Mouse (Mus musculus) brain, embryonic 14.5 days (tissue): ENCODE results near the gene Olfr1053. TPM values are rescaled to one million over a fixed set of nuclear protein-coding genes. Genes with fewer than 3 reads are reported as not detected.
"Not testable (repeated sequence)": the region's sequence is repeated elsewhere in the genome, so short reads cannot be mapped to it uniquely, and the experiment has no call there.

Experiments
- DNase-seq: peaks from one replicate; pipeline ENCODE4 v3.0.0-alpha.2; 2011; ENCODE audit warnings: low read depth
- CTCF ChIP-seq: fragments of 200-500 bp; IDR thresholded peaks from 2 replicates; pipeline ENCODE4 v1.5.1; 2012; ENCODE audit warnings: inconsistent platforms, mild to moderate bottlenecking, moderate library complexity, borderline replicate concordance; ENCODE audit not compliant: insufficient read depth, insufficient read length; ENCODE audit errors: extremely low read depth
- POLR2A ChIP-seq: fragments of 200-500 bp; IDR thresholded peaks from 2 replicates; pipeline ENCODE4 v1.6.1; 2012; ENCODE audit warnings: mild to moderate bottlenecking, inconsistent platforms, borderline replicate concordance; ENCODE audit not compliant: poor library complexity, insufficient read depth, insufficient read length, severe bottlenecking; ENCODE audit errors: extremely low read depth
- polyA plus RNA-seq: library from polyadenylated mRNA; depleted of rRNA; stranded (reverse); fragments of >200 nt; gene quantifications from 2 replicates; pipeline ENCODE4 v1.2.3, GENCODE M21; 2012; rRNA removed

Gene Olfr1053
- polyA plus RNA-seq: not detected in 2 replicates

DNA sequence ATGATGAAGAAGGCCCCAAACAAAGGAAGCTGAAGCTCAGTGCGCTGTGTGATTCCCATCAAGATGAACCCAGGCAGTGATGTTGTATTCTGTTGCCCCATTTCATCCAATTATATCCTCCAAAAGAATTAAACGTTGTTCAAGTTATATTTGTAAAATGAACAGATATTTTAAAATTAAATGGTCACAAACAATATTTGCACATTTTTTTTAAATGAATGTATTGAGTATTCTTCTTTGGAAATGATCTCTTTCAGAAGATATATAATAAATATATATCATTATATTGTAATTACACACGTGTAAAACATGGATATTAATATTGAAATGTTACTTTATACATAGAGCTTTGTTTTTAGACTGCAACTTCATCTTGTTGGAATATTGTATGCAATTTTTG lies at the start of gene Olfr1053:
Gene Olfr1053, minus strand, starts transcription at position 101 of the 400 bp plus-strand sequence.
- DNase-seq: no peak
- TF ChIP-seq POLR2A (no peak), CTCF (no peak)

GRCm38 (mm10) chr2:86362369-86362768 lies 47.3 kb upstream of the Olfr1053 start, which contains the start of gene Olfr1056:
Olfr1056 (minus strand) TSS chr2:86362469.
- no peak for DNase-seq
- TF ChIP-seq POLR2A (no peak), CTCF (no peak)

GRCm38 (mm10) chr2:86351751-86352150 lies 36.7 kb upstream of the Olfr1053 start:
- DNase-seq: peak; percentile 32

DNA sequence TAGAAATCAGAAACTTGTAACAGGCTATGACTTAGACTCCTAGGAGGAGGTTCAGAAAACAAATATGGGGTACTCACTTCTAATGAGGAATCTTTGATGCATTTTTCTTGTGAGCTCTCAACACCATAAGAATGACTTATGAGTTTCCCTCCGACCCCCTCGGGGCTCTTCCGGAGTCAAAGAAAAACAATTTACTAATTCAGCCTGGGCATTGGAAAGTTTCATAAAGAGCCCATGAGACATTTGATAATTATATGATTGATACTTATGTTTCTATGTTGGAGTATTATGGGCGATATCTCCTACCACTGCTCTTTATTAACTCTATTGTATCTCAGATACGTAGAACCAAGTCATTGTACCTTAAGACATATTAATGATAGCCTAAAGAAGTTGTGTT lies 35.1 kb upstream of the Olfr1053 start, which contains the start of gene Olfr1055:
Gene Olfr1055, minus strand, starts transcription at position 101 of the 400 bp plus-strand sequence.
- TF ChIP-seq POLR2A: no peak
- TF ChIP-seq CTCF: no peak

GRCm38 (mm10) chr2:86335333-86335732 lies 20.2 kb upstream of the Olfr1053 start, which contains the start of gene Olfr1054:
Olfr1054 (minus strand) TSS chr2:86335433.
- no peak for TF ChIP-seq CTCF
- TF ChIP-seq POLR2A: no peak
- no peak for DNase-seq

More for the DNA sequence above, 35.1 kb upstream of the Olfr1053 start, which contains the start of gene Olfr1055:
- DNase-seq: no peak

DNA sequence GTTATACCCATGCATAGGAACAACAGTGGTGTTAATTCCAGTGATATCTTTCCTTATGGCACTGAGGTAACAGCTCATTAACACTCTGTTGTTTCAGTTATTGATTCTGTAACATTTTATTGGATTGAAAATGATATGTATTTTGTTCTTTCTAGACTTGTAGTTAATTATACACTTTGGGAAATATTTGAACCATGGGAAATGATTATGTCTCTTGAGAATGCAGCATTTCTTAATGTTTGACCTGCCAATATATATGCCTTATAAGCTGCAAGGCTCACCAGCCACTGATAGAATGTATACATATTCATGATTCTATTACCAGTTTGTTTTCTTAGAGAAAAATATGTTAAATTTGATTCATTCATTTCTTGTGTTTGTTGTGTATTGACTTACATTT lies 22.9 kb downstream of the Olfr1053 start, which contains the start of gene Olfr1052:
Gene Olfr1052, plus strand, starts transcription at position 301 of the 400 bp plus-strand sequence.
- TF ChIP-seq CTCF: no peak
- TF ChIP-seq POLR2A: no peak
- DNase-seq: no peak

- DNase-seq: not testable (repeated sequence)
Observed at GRCm38 (mm10) chr2:86278988-86279387, 36.1 kb downstream of the Olfr1053 start, which contains the start of gene Olfr1051. Olfr1051 (minus strand) TSS chr2:86279088.

Other genes with a start within 250 kb of the Olfr1053 start
- gene Olfr1036, start 241.3 kb downstream of the Olfr1053 start, polyA plus RNA-seq: not detected in 2 replicates
- not detected in 2 replicates for gene Olfr1037, start 227.9 kb downstream of the Olfr1053 start, polyA plus RNA-seq
- not detected in 2 replicates for gene Olfr1039, start 179.4 kb downstream of the Olfr1053 start, polyA plus RNA-seq
- gene Olfr1040, start 168.6 kb downstream of the Olfr1053 start, polyA plus RNA-seq: not detected in 2 replicates
- not detected in 2 replicates for gene Olfr1042, start 153.4 kb downstream of the Olfr1053 start, polyA plus RNA-seq
- not detected in 2 replicates for gene Olfr1043, start 147.8 kb downstream of the Olfr1053 start, polyA plus RNA-seq
- not detected in 2 replicates for gene Olfr1044, start 137.5 kb downstream of the Olfr1053 start, polyA plus RNA-seq
- not detected in 2 replicates for gene Olfr52, start 129.6 kb downstream of the Olfr1053 start, polyA plus RNA-seq
- not detected in 2 replicates for gene Olfr1045, start 112.3 kb downstream of the Olfr1053 start, polyA plus RNA-seq
- not detected in 2 replicates for gene Olfr1046, start 96.0 kb downstream of the Olfr1053 start, polyA plus RNA-seq
- not detected in 2 replicates for gene Olfr1047, start 83.9 kb downstream of the Olfr1053 start, polyA plus RNA-seq
- not detected in 2 replicates for gene Olfr1048, start 75.0 kb downstream of the Olfr1053 start, polyA plus RNA-seq
- gene Olfr1049, start 57.0 kb downstream of the Olfr1053 start, polyA plus RNA-seq: not detected in 2 replicates
- not detected in 2 replicates for gene Olfr1051, start 36.2 kb downstream of the Olfr1053 start, polyA plus RNA-seq
- gene Olfr1052, start 22.8 kb downstream of the Olfr1053 start, polyA plus RNA-seq: not detected in 2 replicates
- gene Olfr1054, start 20.1 kb upstream of the Olfr1053 start, polyA plus RNA-seq: not detected in 2 replicates
- not detected in 2 replicates for gene Olfr1055, start 35.0 kb upstream of the Olfr1053 start, polyA plus RNA-seq
- not detected in 2 replicates for gene Olfr1056, start 47.2 kb upstream of the Olfr1053 start, polyA plus RNA-seq
- gene Olfr1057, start 63.1 kb upstream of the Olfr1053 start, polyA plus RNA-seq: not detected in 2 replicates
- not detected in 2 replicates for gene Olfr1058, start 73.3 kb upstream of the Olfr1053 start, polyA plus RNA-seq
- gene Olfr1061, start 98.8 kb upstream of the Olfr1053 start, polyA plus RNA-seq: not detected in 2 replicates
- not detected in 2 replicates for gene Olfr1062, start 111.5 kb upstream of the Olfr1053 start, polyA plus RNA-seq
- gene Olfr1065, start 135.3 kb upstream of the Olfr1053 start, polyA plus RNA-seq: not detected in 2 replicates
- not detected in 2 replicates for gene Olfr1066, start 141.0 kb upstream of the Olfr1053 start, polyA plus RNA-seq
- not detected in 2 replicates for gene Olfr228, start 172.1 kb upstream of the Olfr1053 start, polyA plus RNA-seq
- gene Olfr1076, start 193.2 kb upstream of the Olfr1053 start, polyA plus RNA-seq: not detected in 2 replicates
- not detected in 2 replicates for gene Olfr1079, start 227.2 kb upstream of the Olfr1053 start, polyA plus RNA-seq
- not detected in 2 replicates for gene Olfr1080, start 243.0 kb upstream of the Olfr1053 start, polyA plus RNA-seq